In the genomic region with DNA sequence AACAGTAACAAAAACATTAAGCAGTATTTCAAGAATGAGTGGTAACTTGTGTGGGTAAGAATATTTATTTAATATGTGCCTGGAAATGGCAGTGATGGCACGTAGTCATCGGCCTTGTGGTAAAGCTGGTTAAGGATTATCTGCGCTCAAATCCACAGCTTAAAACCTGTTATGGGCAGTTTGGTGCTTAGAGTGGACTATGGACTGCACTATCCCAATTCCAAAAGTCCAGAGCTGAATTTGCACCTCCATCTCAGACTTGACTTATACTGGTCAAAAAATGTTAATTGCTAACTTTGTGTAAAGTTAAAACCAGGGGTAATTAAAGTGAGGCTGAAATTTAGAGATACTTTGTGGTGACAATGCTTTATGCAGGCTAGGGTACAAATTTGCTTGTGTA, we compare ENCODE assay signal across 10 mouse cellular contexts. TPM values are rescaled to one million over a fixed set of nuclear protein-coding genes. Genes with fewer than 3 reads are reported as not detected.
DNase-seq lines count a peak whose midpoint lies in the region; ATAC-seq and TF ChIP-seq lines count a peak whose summit lies in the region.
"Had no signal": no experiment of that assay in that cellular context is flagged by ENCODE, and none has a peak within 500 bp of the region (broad histone marks: within the 10 kb centered on the region; RNA-seq: fewer than 3 reads in every experiment).

No protein-coding gene starts in this region.

- no peak for TF ChIP-seq CTCF in CH12.LX (conservative IDR thresholded peaks at IDR 0.05 in 1 of 2, IDR thresholded peaks at IDR 0.05 in 1 of 2; ENCODE audit: low read depth in 2 of 2, low read length in 2 of 2)

- peak overlapping the region; percentile 42 for H3K4me3 ChIP-seq in heart, embryonic 15.5 days
- H3K4me3 ChIP-seq in CH12.LX (replicated peaks in 1 of 3; ENCODE audit: low read depth in 2 of 3, low read length in 2 of 3, poor library complexity in 1 of 3) = peak overlapping the region; percentile 31 to 75 (median 73)
- H3K4me3 ChIP-seq in forebrain, embryonic 12.5 days (replicated peaks) = peak overlapping the region; percentile 8; the same call in 1 of the 2 replicates
- no peak overlapping the region for H3K4me3 ChIP-seq in limb, embryonic 11.5 days (ENCODE audit: low read depth, low read length)
- H3K4me3 ChIP-seq: neural tube, embryonic 13.5 days had no signal

- H3K27ac ChIP-seq in heart, embryonic 15.5 days = no peak overlapping the region
- H3K27ac ChIP-seq in CH12.LX (ENCODE audit: insufficient read depth, low read depth) = no peak overlapping the region
- no peak overlapping the region for H3K27ac ChIP-seq in forebrain, embryonic 12.5 days
- H3K27ac ChIP-seq in limb, embryonic 11.5 days (replicated peaks; ENCODE audit: low read depth, low read length) = no peak overlapping the region
- H3K27ac ChIP-seq: neural tube, embryonic 13.5 days had no signal

- TF ChIP-seq POLR2A in CH12.LX (IDR thresholded peaks at IDR 0.05; ENCODE audit: low read depth, low read length) = no peak

- TF ChIP-seq RAD21 in CH12.LX (IDR thresholded peaks at IDR 0.05; ENCODE audit: low read depth, low read length) = no peak

- no peak for TF ChIP-seq EP300 in CH12.LX (IDR thresholded peaks at IDR 0.05; ENCODE audit: low read length)

- H3K36me3 ChIP-seq in heart, embryonic 15.5 days = peaks cover 4% of the 10 kb centered on the region
- peaks cover 4 to 18% of the 10 kb centered on the region in 2 experiments for H3K36me3 ChIP-seq in CH12.LX (replicated peaks in 1 of 2; ENCODE audit: control insufficient read depth in 1 of 2, insufficient read depth in 1 of 2, low read length in 1 of 2)
- peaks cover 3% of the 10 kb centered on the region for H3K36me3 ChIP-seq in forebrain, embryonic 12.5 days (replicated peaks)
- no peaks in the 10 kb centered on the region; the same call in 1 of the 2 replicates for H3K36me3 ChIP-seq in limb, embryonic 11.5 days (ENCODE audit: control insufficient read depth, insufficient read depth, low read length)
- H3K36me3 ChIP-seq: neural tube, embryonic 13.5 days had no signal

- H3K9me3 ChIP-seq in heart, embryonic 15.5 days (replicated peaks) = no peaks in the 10 kb centered on the region
- no peaks in the 10 kb centered on the region for H3K9me3 ChIP-seq in CH12.LX (replicated peaks; ENCODE audit: low read length)
- no peaks in the 10 kb centered on the region for H3K9me3 ChIP-seq in forebrain, embryonic 12.5 days
- no peaks in the 10 kb centered on the region for H3K9me3 ChIP-seq in limb, embryonic 11.5 days (ENCODE audit: control insufficient read depth, low read length)
- H3K9me3 ChIP-seq: neural tube, embryonic 13.5 days had no signal

- peaks cover 45% of the 10 kb centered on the region for H3K4me1 ChIP-seq in heart, embryonic 15.5 days (replicated peaks)
- peaks cover 3 to 16% of the 10 kb centered on the region in 2 experiments for H3K4me1 ChIP-seq in CH12.LX (ENCODE audit: control insufficient read depth in 1 of 2, insufficient read depth in 2 of 2)
- peaks cover 41% of the 10 kb centered on the region for H3K4me1 ChIP-seq in forebrain, embryonic 12.5 days
- peaks cover 7% of the 10 kb centered on the region; the same call in 1 of the 2 replicates for H3K4me1 ChIP-seq in limb, embryonic 11.5 days (ENCODE audit: control insufficient read depth, insufficient read depth, low read length)

- WGBS in heart, embryonic 15.5 days = 84% methylated on average over 3 of the region's 3 CpGs
- 91% methylated on average over 3 of the region's 3 CpGs for WGBS in forebrain, embryonic 12.5 days
- WGBS in limb, embryonic 11.5 days = 91% methylated on average over 3 of the region's 3 CpGs

- peaks cover 50% of the 10 kb centered on the region for H3K79me2 ChIP-seq in CH12.LX (replicated peaks; ENCODE audit: control insufficient read depth, extremely low read depth, insufficient read depth, poor library complexity, severe bottlenecking)

- ATAC-seq in heart, embryonic 15.5 days (replicated peaks; ENCODE audit: insufficient number of reproducible peaks, insufficient read depth, low FRiP score, low read depth) = no peak
- ATAC-seq in forebrain, embryonic 12.5 days (ENCODE audit: low FRiP score) = no peak
- no peak for ATAC-seq in limb, embryonic 11.5 days (ENCODE audit: insufficient number of reproducible peaks, low FRiP score, low TSS enrichment, low read depth)

- in situ Hi-C loops in CH12.LX (cut with MboI; ENCODE audit: low pct_ligation_motif_present, low pct_unique_long_range_greater_than_20kb, low sequenced_read_pairs) = no loop called here

- DNase-seq in heart, postnatal 14 days = no peak
- DNase-seq in CH12.LX (ENCODE audit: extremely low read depth) = no peak
- DNase-seq in limb, embryonic 11.5 days (ENCODE audit: low spot score) = no peak
- no peak for DNase-seq in cerebellum, adult 11 months
- no peak for DNase-seq in natural killer cell, adult 2 months (ENCODE audit: low spot score in 2 of 2)
- DNase-seq in left cerebral cortex, postnatal 4 days = no peak
- DNase-seq: layer of hippocampus, adult 9-11 months had no signal

- peak overlapping the region; percentile 68 for H3K4me2 ChIP-seq in heart, embryonic 15.5 days
- peak overlapping the region; percentile 87 for H3K4me2 ChIP-seq in CH12.LX (ENCODE audit: insufficient read depth, low read depth, poor library complexity, severe bottlenecking)
- H3K4me2 ChIP-seq in forebrain, embryonic 12.5 days = peak overlapping the region; percentile 67
- peak overlapping the region; percentile 49; the same call in 1 of the 2 replicates for H3K4me2 ChIP-seq in limb, embryonic 11.5 days (ENCODE audit: low read depth, severe bottlenecking)

- dilution Hi-C loops in CH12.LX (cut with MboI; ENCODE audit: extremely low pct_ligation_motif_present, extremely low pct_unique_long_range_greater_than_20kb, low sequenced_read_pairs) = no loop called here

- H3K27me3 ChIP-seq in heart, embryonic 15.5 days = no peaks in the 10 kb centered on the region
- H3K27me3 ChIP-seq in CH12.LX (replicated peaks) = no peaks in the 10 kb centered on the region
- H3K27me3 ChIP-seq in forebrain, embryonic 12.5 days = no peaks in the 10 kb centered on the region
- H3K27me3 ChIP-seq in limb, embryonic 11.5 days (ENCODE audit: control insufficient read depth, insufficient read depth, low read length) = no peaks in the 10 kb centered on the region
- H3K27me3 ChIP-seq: neural tube, embryonic 13.5 days had no signal

- peak overlapping the region; percentile 27 for H3K9ac ChIP-seq in heart, embryonic 15.5 days
- H3K9ac ChIP-seq in CH12.LX (ENCODE audit: insufficient read depth, low read depth) = peak overlapping the region; percentile 79
- no peak overlapping the region; the same call in 1 of the 2 replicates for H3K9ac ChIP-seq in forebrain, embryonic 12.5 days
- H3K9ac ChIP-seq in limb, embryonic 11.5 days (ENCODE audit: low read length) = no peak overlapping the region
- H3K9ac ChIP-seq: neural tube, embryonic 13.5 days had no signal

- intact Hi-C loops in heart, postnatal 14 days (cut with DNase I) = no loop called here
- intact Hi-C loops in left cerebral cortex, postnatal 4 days (cut with DNase I) = no loop called here

TF ChIP-seq in CH12.LX, 34 proteins besides CTCF, POLR2A, EP300 and RAD21:
- TF ChIP-seq MAX (IDR thresholded peaks at IDR 0.05; ENCODE audit: low read length) (no peak), BHLHE40 (IDR thresholded peaks at IDR 0.05; ENCODE audit: low read depth, low read length) (no peak), CHD1 (IDR thresholded peaks at IDR 0.05; ENCODE audit: low read depth, low read length) (0 out of 2 replicates have a peak, but pooled peaks have one; percentile 9), ZNF384 (IDR thresholded peaks at IDR 0.05; ENCODE audit: low read depth, low read length) (no peak)

RNA-seq across cellular contexts. Expression of a gene that starts 2.7 kb away (rescaled TPM):
- 221 and 236 TPM in 2 replicates for polyA plus RNA-seq in heart, embryonic 15.5 days (2015; fragmentation: Nextera tagmentation; extraction: Ambion mirVana)
- total RNA-seq in heart, postnatal 14 days (2021) = 10 to 100 TPM in 1 of 2 experiments, 1 to 10 TPM in 1; 7.1 to 13.9 TPM
- 142 and 192 TPM in 2 replicates for total RNA-seq in CH12.LX (2012; rRNA removed)
- total RNA-seq in CH12.LX (2014; rRNA removed) = 465 and 486 TPM in 2 replicates
- 143 and 154 TPM in 2 replicates for polyA plus RNA-seq in CH12.LX (2012; ENCODE audit: insufficient read length, low read depth)
- 319 and 330 TPM in 2 replicates for polyA plus RNA-seq in forebrain, embryonic 12.5 days (2016; fragmentation: Nextera tagmentation; extraction: Ambion mirVana)
- 464 and 467 TPM in 2 replicates for polyA plus RNA-seq in limb, embryonic 11.5 days (2014; fragmentation: Nextera tagmentation; extraction: Ambion mirVana)
- total RNA-seq in left cerebral cortex, postnatal 4 days (2021) = 1 to 10 TPM; 7.7 to 9.4 TPM

RNA-seq across cellular contexts. Expression of a gene that starts 3.7 kb away (rescaled TPM):
- polyA plus RNA-seq in heart, embryonic 15.5 days (2015; fragmentation: Nextera tagmentation; extraction: Ambion mirVana) = 25.9 and 26.5 TPM in 2 replicates
- total RNA-seq in heart, postnatal 14 days (2021) = 10 to 100 TPM; 18.3 to 20.6 TPM
- total RNA-seq in CH12.LX (2012; rRNA removed) (23.2 and 26.6 TPM in 2 replicates), CH12.LX (2014; rRNA removed) (22.9 and 24.4 TPM in 2 replicates)
- 25.6 and 28.8 TPM in 2 replicates for polyA plus RNA-seq in CH12.LX (2012; ENCODE audit: insufficient read length, low read depth)
- polyA plus RNA-seq in forebrain, embryonic 12.5 days (2016; fragmentation: Nextera tagmentation; extraction: Ambion mirVana) = 31.6 and 34.5 TPM in 2 replicates
- polyA plus RNA-seq in limb, embryonic 11.5 days (2014; fragmentation: Nextera tagmentation; extraction: Ambion mirVana) = 18.8 and 23.2 TPM in 2 replicates
- 10 to 100 TPM; 20.5 to 23.1 TPM for total RNA-seq in left cerebral cortex, postnatal 4 days (2021)

Comparison
In these comparisons a context has a peak if more than half of its experiments do, and no peak if none do; other contexts are left out.
1. H3K9ac ChIP-seq: peak in heart, embryonic 15.5 days (single experiment) and CH12.LX (single experiment); none in forebrain, embryonic 12.5 days (single experiment) and limb, embryonic 11.5 days (single experiment).
2. Peak in every context shown above with its lines, with median percentiles within 50 percentile points of each other: H3K4me2 ChIP-seq.